Mouse (Mus musculus) ES-E14 (cell line): ENCODE measurements around the gene Ktn1.

Experiments used
- CHD2 ChIP-seq: IDR thresholded peaks from 2 replicates; pipeline ENCODE4 v1.6.1; 2014; ENCODE audit warnings: mild to moderate bottlenecking, low read depth, low read length, inconsistent platforms
- HCFC1 ChIP-seq: IDR thresholded peaks from 2 replicates; pipeline ENCODE4 v1.6.1; 2012; ENCODE audit warnings: low read length, inconsistent platforms, borderline replicate concordance; ENCODE audit not compliant: insufficient read depth
- MAFK ChIP-seq: IDR thresholded peaks from 2 replicates; pipeline ENCODE4 v1.6.1; 2014; ENCODE audit warnings: mild to moderate bottlenecking, low read depth, low read length, inconsistent platforms; ENCODE audit not compliant: insufficient read depth
- ZC3H11A ChIP-seq: IDR thresholded peaks from 2 replicates; pipeline ENCODE4 v1.6.1; 2012; ENCODE audit warnings: low read depth, mild to moderate bottlenecking, inconsistent platforms, low read length, borderline replicate concordance

GRCm38 (mm10) chr14:47626812-47627211 is 21.4 kb upstream of the Ktn1 start:
- TF ChIP-seq ZC3H11A (no peak), HCFC1 (no peak), CHD2 (no peak), MAFK (no peak)
